Mouse (Mus musculus): ENCODE results near the gene Gimap9. TPM values are rescaled to one million over a fixed set of nuclear protein-coding genes. Genes with fewer than 3 reads are reported as not detected.
"Not testable (repeated sequence)": the region's sequence is repeated elsewhere in the genome, so short reads cannot be mapped to it uniquely, and the experiment has no call there.

The Gimap9 gene
- polyA plus RNA-seq, 1 experiment from 2014 or later, result 11.6 TPM

- H3K4me1 ChIP-seq, result no peaks in the 10 kb centered on the region
- ATAC-seq (ENCODE audit: insufficient number of reproducible peaks, insufficient read depth, low FRiP score, low TSS enrichment), result no peak
- WGBS, result 83% methylated on average over 4 of the region's 4 CpGs
- no peaks in the 10 kb centered on the region for H3K9me3 ChIP-seq
- no peak overlapping the region for H3K9ac ChIP-seq
- no peak overlapping the region for H3K27ac ChIP-seq
- H3K27me3 ChIP-seq, result no peaks in the 10 kb centered on the region
- no peak overlapping the region for H3K4me3 ChIP-seq
- H3K36me3 ChIP-seq, result no peaks in the 10 kb centered on the region
- H3K4me2 ChIP-seq (replicated peaks), result no peak overlapping the region
These were observed 6.3 kb downstream of the Gimap9 start for GRCm38 (mm10) chr6:48682271-48682670.

- ATAC-seq (ENCODE audit: insufficient number of reproducible peaks, insufficient read depth, low FRiP score, low TSS enrichment); H3K27me3 ChIP-seq; H3K4me2 ChIP-seq (replicated peaks); H3K9me3 ChIP-seq; H3K4me3 ChIP-seq; H3K9ac ChIP-seq; H3K27ac ChIP-seq; H3K4me1 ChIP-seq; H3K36me3 ChIP-seq: not testable (repeated sequence)
- 89% methylated on average over 4 of the region's 4 CpGs for WGBS
These were observed 7.4 kb downstream of the Gimap9 start for GRCm38 (mm10) chr6:48683263-48683821.

- Histone ChIP-seq H3K27ac (no peak within 1 kb of the TSS), H3K4me3 (no peak within 1 kb of the TSS), H3K9ac (no peak within 1 kb of the TSS), H3K4me2 (replicated peaks) (no peak within 1 kb of the TSS), H3K9me3 (no peaks in the 10 kb centered on the region), H3K36me3 (no peaks in the 10 kb centered on the region), H3K27me3 (no peaks in the 10 kb centered on the region), H3K4me1 (no peaks in the 10 kb centered on the region)
- WGBS, result 71% methylated on average over 5 of the region's 5 CpGs
- ATAC-seq (ENCODE audit: insufficient number of reproducible peaks, insufficient read depth, low FRiP score, low TSS enrichment), result no peak
These were observed 8.4 kb downstream of the Gimap9 start, which contains the start of gene Gimap4 for GRCm38 (mm10) chr6:48684319-48684718. Gimap4 (plus strand) TSS chr6:48684549.

GRCm38 (mm10) chr6:48684806-48685205, 8.9 kb downstream of the Gimap9 start:
- 60% methylated on average over 4 of the region's 4 CpGs for WGBS
- H3K9me3 ChIP-seq, result no peaks in the 10 kb centered on the region
- no peak overlapping the region for H3K4me3 ChIP-seq
- no peaks in the 10 kb centered on the region for H3K36me3 ChIP-seq
- no peaks in the 10 kb centered on the region for H3K4me1 ChIP-seq
- ATAC-seq (ENCODE audit: insufficient number of reproducible peaks, insufficient read depth, low FRiP score, low TSS enrichment), result no peak
- no peak overlapping the region for H3K9ac ChIP-seq
- no peak overlapping the region for H3K4me2 ChIP-seq (replicated peaks)
- H3K27ac ChIP-seq, result no peak overlapping the region
- H3K27me3 ChIP-seq, result no peaks in the 10 kb centered on the region

- Histone ChIP-seq H3K9ac (no peak overlapping the region), H3K27ac (no peak overlapping the region), H3K9me3 (no peaks in the 10 kb centered on the region), H3K27me3 (no peaks in the 10 kb centered on the region), H3K4me3 (no peak overlapping the region), H3K4me1 (no peaks in the 10 kb centered on the region), H3K36me3 (no peaks in the 10 kb centered on the region), H3K4me2 (replicated peaks) (no peak overlapping the region)
- WGBS, result 71% methylated on average over 2 of the region's 2 CpGs
- ATAC-seq (ENCODE audit: insufficient number of reproducible peaks, insufficient read depth, low FRiP score, low TSS enrichment), result no peak
These were observed 9.3 kb downstream of the Gimap9 start for GRCm38 (mm10) chr6:48685251-48685650.

GRCm38 (mm10) chr6:48685694-48686665, 10.1 kb downstream of the Gimap9 start:
- no peaks in the 10 kb centered on the region for H3K27me3 ChIP-seq
- H3K36me3 ChIP-seq, result no peaks in the 10 kb centered on the region
- no peak overlapping the region for H3K27ac ChIP-seq
- no peak overlapping the region for H3K9ac ChIP-seq
- no peaks in the 10 kb centered on the region for H3K4me1 ChIP-seq
- H3K4me2 ChIP-seq (replicated peaks), result no peak overlapping the region
- H3K9me3 ChIP-seq, result no peaks in the 10 kb centered on the region
- 82% methylated on average over 7 of the region's 7 CpGs for WGBS
- H3K4me3 ChIP-seq, result no peak overlapping the region
- ATAC-seq (ENCODE audit: insufficient number of reproducible peaks, insufficient read depth, low FRiP score, low TSS enrichment), result no peak

GRCm38 (mm10) chr6:48687077-48687476, 11.1 kb downstream of the Gimap9 start:
- Histone ChIP-seq H3K9ac (no peak overlapping the region), H3K4me1 (no peaks in the 10 kb centered on the region), H3K36me3 (no peaks in the 10 kb centered on the region), H3K4me3 (no peak overlapping the region), H3K27me3 (no peaks in the 10 kb centered on the region), H3K4me2 (replicated peaks) (no peak overlapping the region), H3K9me3 (no peaks in the 10 kb centered on the region), H3K27ac (no peak overlapping the region)
- WGBS, result 79% methylated on average over 2 of the region's 2 CpGs
- no peak for ATAC-seq (ENCODE audit: insufficient number of reproducible peaks, insufficient read depth, low FRiP score, low TSS enrichment)

GRCm38 (mm10) chr6:48689320-48689719, 13.4 kb downstream of the Gimap9 start:
- WGBS, result 89% methylated on average over 2 of the region's 2 CpGs
- no peak for ATAC-seq (ENCODE audit: insufficient number of reproducible peaks, insufficient read depth, low FRiP score, low TSS enrichment)
- H3K27ac ChIP-seq, result no peak overlapping the region

GRCm38 (mm10) chr6:48692962-48693361, 17.0 kb downstream of the Gimap9 start:
- no peaks in the 10 kb centered on the region for H3K9me3 ChIP-seq
- no peak overlapping the region for H3K4me2 ChIP-seq (replicated peaks)
- 80% methylated on average over 6 of the region's 6 CpGs for WGBS
- no peak overlapping the region for H3K27ac ChIP-seq
- no peak overlapping the region for H3K4me3 ChIP-seq
- no peak for ATAC-seq (ENCODE audit: insufficient number of reproducible peaks, insufficient read depth, low FRiP score, low TSS enrichment)
- no peak overlapping the region for H3K9ac ChIP-seq
- no peaks in the 10 kb centered on the region for H3K4me1 ChIP-seq
- no peaks in the 10 kb centered on the region for H3K36me3 ChIP-seq
- H3K27me3 ChIP-seq, result no peaks in the 10 kb centered on the region

More at GRCm38 (mm10) chr6:48689320-48689719, 13.4 kb downstream of the Gimap9 start:
- Histone ChIP-seq H3K4me3 (no peak overlapping the region), H3K36me3 (no peaks in the 10 kb centered on the region), H3K4me2 (replicated peaks) (no peak overlapping the region), H3K9ac (no peak overlapping the region), H3K27me3 (no peaks in the 10 kb centered on the region), H3K4me1 (no peaks in the 10 kb centered on the region), H3K9me3 (no peaks in the 10 kb centered on the region)

- no peak overlapping the region for H3K27ac ChIP-seq
- H3K36me3 ChIP-seq, result no peaks in the 10 kb centered on the region
- H3K9me3 ChIP-seq, result no peaks in the 10 kb centered on the region
- 76% methylated on average over 4 of the region's 4 CpGs for WGBS
- no peak overlapping the region for H3K4me3 ChIP-seq
- no peaks in the 10 kb centered on the region for H3K4me1 ChIP-seq
- no peak overlapping the region for H3K4me2 ChIP-seq (replicated peaks)
- no peaks in the 10 kb centered on the region for H3K27me3 ChIP-seq
- no peak overlapping the region for H3K9ac ChIP-seq
- no peak for ATAC-seq (ENCODE audit: insufficient number of reproducible peaks, insufficient read depth, low FRiP score, low TSS enrichment)
These were observed 21.1 kb downstream of the Gimap9 start for GRCm38 (mm10) chr6:48696830-48697554.

GRCm38 (mm10) chr6:48697555-48697930, 21.6 kb downstream of the Gimap9 start:
- Histone ChIP-seq H3K27ac (no peak overlapping the region), H3K27me3 (no peaks in the 10 kb centered on the region)
- no peak for ATAC-seq (ENCODE audit: insufficient number of reproducible peaks, insufficient read depth, low FRiP score, low TSS enrichment)

More at GRCm38 (mm10) chr6:48697555-48697930, 21.6 kb downstream of the Gimap9 start:
- Histone ChIP-seq H3K4me3 (no peak overlapping the region), H3K36me3 (no peaks in the 10 kb centered on the region), H3K9me3 (no peaks in the 10 kb centered on the region), H3K9ac (no peak overlapping the region), H3K4me2 (replicated peaks) (no peak overlapping the region), H3K4me1 (no peaks in the 10 kb centered on the region)
- WGBS, result 56% methylated on average over 1 of the region's 1 CpGs

Measured in embryonic facial prominence, embryonic 12.5 days (tissue).